Mouse (Mus musculus): ENCODE measurements at regions not wholly inside any gene's neighbourhood (a gene's known extent, or its start where the extent isn't known, plus 50 kb on each side); places are given as distances from the start of the nearest gene placed in this dataset.

- TF ChIP-seq POLR2A (IDR thresholded peaks at IDR 0.05; ENCODE audit: insufficient read length, low read depth) (no peak), MYOG (IDR thresholded peaks at IDR 0.05; ENCODE audit: control insufficient read depth in 1 of 3, insufficient read depth in 1 of 3, insufficient read length in 2 of 3, low read depth in 2 of 3) (no peak), MYOD1 (IDR thresholded peaks at IDR 0.05; ENCODE audit: control insufficient read depth in 1 of 3, insufficient read length in 2 of 3, low read depth in 2 of 3) (no peak), TCF3 (IDR thresholded peaks at IDR 0.05; ENCODE audit: insufficient read length, low read depth) (no peak), POLR2AphosphoS2 (IDR thresholded peaks at IDR 0.05; ENCODE audit: insufficient read length, low read depth) (no peak), E2F4 (IDR thresholded peaks at IDR 0.05; ENCODE audit: insufficient read depth) (no peak), USF1 (IDR thresholded peaks at IDR 0.05; ENCODE audit: low read depth) (no peak), MAX (IDR thresholded peaks at IDR 0.05; ENCODE audit: low read depth) (no peak), CEBPB (IDR thresholded peaks at IDR 0.05; ENCODE audit: insufficient read depth, poor library complexity, severe bottlenecking) (no peak), TCF12 (IDR thresholded peaks at IDR 0.05; ENCODE audit: insufficient read depth, poor library complexity, severe bottlenecking) (no peak), SRF (IDR thresholded peaks at IDR 0.05; ENCODE audit: control insufficient read depth, insufficient read length, low read depth) (no peak)
These were observed 99.8 kb upstream of the Hpf1 start for GRCm38 (mm10) chr8:60790453-60790852.
